Mouse (Mus musculus): Measurements from ENCODE around the gene Mef2b.

The Mef2b gene

DNA sequence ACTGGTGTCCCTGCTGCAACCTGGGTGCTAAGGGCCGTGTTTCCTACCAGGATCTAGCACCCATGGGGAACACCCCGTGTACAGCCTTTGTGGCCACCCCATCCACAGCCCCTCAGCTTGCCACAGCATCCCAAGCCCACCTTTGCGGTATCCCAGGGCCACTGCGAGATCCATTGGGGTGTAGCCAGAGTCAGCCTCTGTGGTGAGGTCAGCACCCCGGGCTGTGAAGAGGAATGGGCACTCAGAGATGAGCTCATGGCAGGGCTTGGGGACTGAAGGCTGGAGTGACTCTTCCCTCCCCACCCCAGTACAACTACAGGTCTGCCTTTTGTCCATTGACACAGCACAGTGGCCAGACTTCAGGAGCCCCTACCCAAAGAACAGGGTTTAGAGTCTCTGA is 5.4 kb upstream of the Mef2b start:
- DNase-seq (ENCODE audit: low read depth, low spot score): no peak

DNA sequence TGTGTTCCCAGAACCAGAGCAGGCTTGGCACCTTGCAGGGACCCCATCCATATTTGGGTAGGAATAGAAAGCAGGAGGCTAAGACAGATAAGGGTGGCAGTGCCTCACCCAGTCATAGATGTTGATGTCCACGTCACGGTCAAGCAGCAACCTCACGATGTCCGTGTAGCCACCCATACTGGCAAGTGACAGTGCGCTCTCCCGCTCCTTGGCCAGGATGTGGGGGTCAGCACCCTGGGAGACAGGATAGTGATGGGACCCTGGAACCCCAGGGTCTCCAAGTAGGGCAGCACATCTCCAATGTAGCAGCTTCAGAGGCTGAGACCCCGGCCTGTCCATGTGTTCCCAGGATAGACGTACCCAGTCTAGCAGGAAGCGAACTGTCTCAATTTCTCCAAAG is 4.6 kb upstream of the Mef2b start:
- DNase-seq (ENCODE audit: low read depth, low spot score): no peak

DNA sequence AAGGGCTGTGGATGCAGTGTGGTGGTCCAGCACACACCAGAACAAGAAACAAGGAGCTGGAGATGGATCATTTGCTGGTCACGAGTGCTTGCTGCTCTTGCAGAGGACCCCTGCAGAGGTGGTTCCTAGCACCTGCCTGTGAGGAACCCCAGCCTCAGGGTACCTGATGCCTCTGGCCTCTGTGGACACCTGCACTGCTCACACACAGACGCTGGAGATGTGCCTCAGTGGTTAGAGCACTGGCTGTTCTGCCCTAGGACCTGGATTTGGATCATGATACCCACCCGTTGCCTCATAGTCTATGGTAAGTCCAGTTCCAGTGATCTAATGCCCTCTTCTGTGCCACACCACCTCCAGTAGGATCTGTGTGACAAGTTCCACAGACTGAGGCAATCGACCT is 2.9 kb upstream of the Mef2b start:
- DNase-seq (ENCODE audit: low read depth, low spot score): no peak

DNA sequence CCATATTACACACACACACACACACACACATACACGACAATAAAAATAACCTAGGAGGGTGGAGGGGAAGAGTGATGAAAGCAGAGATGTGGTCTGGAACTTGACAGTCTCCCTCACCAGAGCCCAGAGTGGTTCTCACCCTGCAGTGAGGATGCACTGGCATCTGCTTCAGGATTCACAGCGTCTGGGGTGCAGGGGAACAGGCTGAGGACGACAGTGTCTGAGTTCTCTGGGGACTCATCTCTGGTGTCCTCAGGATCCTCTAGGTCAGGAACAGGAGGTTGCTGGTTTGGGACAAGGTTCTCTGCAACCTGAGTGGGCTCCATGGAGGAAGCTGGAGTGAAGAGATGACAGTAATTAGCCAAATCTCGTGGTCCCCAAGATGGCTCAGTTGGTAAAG is 1.6 kb upstream of the Mef2b start:
- no peak for DNase-seq (ENCODE audit: low read depth, low spot score)

DNA sequence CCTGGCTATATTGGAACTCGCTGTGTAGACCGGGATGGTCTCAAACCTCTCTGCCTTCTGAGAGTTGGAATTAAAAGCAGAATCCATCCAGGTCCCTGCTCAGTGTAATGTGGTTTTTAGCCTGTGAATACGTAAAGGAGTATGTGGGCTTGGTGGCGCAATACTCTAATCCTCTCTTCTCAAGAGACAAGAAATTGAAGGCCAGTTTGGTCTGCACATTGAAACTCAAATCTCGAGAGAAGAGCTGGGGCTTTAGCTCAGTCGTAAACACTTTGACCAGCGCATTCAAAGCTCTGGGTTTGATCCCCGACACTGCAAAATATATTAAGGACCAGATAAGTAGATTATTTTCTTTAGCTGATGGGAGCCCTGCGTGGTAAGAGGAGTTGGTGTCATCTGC is 470 bp downstream of the Mef2b start:
- no peak for DNase-seq (ENCODE audit: low read depth, low spot score)

DNA sequence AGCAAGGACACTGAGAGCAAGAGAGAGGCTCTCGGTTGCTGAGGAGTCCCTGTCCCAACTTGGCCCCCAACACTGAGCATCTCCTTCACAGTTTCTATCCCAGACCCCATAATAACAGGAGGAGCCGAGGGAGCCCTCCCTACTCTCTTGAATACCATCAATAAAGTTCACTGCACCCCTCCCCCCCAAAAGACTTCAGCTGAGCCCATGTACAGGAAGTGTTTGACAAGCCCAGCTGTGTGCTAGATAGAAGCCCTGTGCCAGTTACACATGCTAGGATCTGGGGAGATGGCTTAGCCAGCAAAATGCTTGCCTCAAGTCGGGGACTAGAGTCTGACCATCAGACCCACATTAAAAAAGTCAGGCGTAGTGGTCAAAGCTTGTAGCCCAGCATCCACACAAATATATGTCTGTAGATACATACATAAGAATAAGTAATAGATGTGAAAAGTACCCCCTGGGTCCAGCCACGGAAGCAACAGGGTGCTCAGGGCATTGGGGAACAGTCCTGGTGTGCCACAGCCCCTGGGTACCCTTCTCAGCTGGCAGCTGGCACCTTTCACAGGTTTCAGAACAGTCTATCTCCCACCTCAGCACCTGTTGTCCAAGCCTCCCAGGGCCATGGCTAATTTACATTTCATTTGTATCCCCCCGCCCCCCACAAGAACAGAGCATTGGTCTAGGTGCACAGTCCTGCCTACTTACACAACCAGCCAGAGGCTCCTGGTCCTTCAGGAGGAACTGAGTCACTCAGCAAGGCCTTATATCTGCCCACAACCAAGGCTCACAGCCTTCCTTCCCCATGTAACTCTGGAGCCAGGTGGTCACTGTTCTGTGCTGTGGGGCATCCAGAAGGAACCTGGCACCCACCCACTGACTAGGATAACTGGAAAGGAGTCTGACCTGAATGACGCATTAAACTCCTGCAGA is 8.4 kb downstream of the Mef2b start:
- no peak for DNase-seq (ENCODE audit: low read depth, low spot score)

DNA sequence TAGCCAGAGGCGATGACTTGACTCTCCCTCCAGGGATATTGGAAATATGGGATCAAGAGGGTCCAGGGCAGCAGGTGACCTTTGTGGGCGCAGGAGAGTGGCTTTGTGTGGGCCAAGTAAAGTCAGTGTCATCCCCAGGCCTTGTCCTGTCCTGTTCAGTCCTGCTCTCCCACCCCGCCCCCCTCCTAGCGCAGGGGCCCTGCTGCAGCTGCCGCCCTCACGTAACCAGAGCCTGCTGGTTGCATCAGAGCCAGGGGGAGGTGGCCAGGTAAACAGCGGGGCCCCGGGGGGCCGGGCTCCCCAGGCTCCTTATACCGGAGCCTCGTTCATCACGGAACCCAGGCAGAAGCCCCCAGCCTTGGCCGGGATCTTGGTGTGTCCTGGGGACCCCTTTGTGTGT is 10.6 kb downstream of the Mef2b start:
- DNase-seq (ENCODE audit: low read depth, low spot score): no peak

DNA sequence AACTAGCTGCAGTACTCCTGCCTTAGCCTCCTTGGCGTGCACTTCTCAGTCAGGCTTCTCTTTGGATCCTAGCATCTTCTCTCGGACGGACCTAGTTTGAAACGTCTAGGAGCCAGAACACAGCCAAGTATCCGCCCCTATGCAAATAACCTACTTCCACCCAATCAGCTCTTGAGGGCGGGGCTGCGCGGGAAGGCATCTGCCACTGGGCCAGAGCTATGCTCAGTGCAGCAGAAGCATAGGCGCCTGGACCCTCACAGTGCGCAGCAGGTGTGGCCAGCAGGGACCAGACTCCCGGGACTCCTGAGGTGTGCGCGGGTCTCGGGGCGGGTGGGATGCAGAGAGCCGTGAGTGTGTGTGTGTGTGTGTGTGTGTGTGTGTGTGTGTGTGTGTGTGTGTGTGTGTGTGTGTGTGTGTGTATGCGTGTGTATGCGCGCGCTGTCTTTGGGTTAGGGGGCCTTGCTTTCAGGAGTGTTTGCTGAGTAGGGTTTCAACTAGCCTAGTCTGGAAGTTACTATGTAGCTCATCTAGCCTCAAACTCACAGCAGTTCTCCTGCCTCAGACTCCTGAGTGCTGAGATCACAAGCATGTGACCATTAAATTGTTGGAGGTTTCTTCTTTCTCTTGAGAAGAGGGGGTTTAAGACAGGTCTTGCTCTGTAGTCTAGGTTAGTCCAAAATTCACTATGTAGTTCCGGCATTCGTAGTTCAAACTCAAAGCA is 13.2 kb downstream of the Mef2b start:
- peak; percentile 86 for DNase-seq (ENCODE audit: low read depth, low spot score)

DNA sequence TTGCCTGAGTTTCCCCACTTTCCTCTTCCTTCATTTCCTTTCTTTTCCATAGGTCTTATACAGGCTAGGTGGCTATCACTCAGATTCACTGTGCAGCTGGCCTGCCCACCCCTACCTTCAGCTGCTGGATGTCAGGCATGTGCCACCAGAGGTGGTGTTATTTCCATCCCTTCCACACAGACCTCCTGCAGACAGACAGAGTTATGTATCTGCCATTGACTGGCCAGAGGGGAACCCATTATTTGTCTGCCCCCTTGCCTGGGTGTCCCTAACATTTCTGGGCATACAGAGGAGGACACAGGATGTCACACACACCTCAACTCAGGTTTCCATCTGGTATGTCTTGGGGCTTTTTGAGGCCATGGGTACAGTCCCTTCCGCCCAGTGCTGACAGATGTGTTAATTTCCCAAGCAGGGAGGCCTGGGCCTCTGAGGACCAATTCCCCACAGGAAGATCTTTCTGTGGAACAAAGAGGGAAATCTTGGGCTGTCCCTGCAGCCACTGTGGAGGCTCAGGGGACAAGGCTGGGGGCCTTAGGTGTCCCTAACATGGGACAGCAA is 17.8 kb downstream of the Mef2b start:
- no peak for DNase-seq (ENCODE audit: low read depth, low spot score)

DNA sequence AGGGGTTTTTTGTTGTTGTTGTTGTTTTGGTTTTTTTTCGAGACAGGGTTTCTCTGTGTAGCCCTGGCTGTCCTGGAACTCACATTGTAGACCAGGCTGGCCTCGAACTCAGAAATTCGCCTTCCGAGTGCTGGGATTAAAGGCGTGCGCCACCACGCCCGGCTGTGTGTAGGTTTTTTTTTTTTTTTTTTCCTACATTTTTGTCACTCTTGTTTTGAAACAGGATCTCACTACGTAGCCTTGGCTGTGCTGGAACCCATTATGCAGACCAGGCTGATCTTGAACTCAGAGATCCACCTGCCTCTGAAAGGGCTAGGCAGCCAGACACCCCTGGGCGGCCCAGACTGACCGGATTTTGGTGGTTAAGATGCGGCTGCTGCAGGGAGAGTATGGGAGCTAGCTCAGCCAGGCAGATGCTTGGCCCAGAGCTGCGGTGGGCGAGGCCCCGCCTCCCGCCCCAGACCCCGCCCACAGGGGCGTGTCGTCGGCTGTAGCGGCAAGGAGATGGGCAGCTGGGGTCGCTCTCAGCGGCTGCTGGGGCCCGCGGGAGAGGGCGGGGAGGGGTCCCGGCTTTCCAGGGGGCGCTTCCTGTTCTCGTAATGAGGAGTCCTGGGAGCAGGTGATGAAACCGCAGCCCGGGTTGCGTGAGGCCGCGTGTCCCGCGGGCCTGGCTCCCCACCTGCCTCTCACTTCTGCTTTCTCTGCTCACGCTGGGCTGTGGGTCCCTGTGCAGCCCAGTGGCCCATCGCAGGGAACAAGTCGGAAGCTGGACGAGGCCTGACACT is 18.8 kb downstream of the Mef2b start:
- peak; percentile 84 for DNase-seq (ENCODE audit: low read depth, low spot score)

DNA sequence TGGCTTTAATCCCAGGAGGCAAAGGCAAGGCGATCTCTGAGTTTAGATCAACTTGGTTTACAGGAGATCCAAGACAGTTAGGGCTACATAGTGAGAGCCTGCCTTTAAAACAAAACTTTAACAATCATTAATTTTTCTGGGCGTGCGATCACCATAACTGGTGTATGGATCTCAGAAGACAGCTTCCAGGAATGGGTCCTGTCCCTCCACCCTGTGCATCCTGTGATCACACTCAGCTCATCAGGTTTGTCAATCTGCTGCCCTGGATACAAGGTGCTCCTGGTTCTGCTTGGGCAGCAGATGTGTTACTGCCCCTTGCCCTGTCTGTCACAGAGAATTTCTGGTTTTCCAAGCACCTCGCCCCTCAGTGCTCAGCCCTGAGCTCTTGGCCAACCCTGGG is 19.7 kb downstream of the Mef2b start:
- no peak for DNase-seq (ENCODE audit: low read depth, low spot score)

DNA sequence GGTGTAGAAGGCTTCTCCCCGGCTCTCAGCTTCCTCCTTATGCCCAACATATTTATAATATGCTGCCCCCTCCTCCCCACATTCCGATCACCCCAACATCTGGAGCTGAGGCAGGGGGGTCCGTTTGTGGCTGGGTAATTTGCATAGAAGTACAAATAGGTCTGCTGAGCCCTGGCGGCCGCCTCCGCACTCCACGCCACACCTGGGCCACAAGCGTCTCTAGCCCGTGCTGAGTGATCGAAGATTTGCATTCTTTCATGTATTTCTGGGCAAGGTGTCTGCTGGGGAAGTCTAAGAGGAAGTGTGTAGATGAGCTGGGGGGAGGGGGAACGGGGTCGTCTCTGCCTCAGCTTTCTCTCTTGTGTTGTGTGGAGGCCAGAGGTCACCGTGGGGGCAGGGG is 20.5 kb downstream of the Mef2b start:
- DNase-seq (ENCODE audit: low read depth, low spot score): no peak

DNA sequence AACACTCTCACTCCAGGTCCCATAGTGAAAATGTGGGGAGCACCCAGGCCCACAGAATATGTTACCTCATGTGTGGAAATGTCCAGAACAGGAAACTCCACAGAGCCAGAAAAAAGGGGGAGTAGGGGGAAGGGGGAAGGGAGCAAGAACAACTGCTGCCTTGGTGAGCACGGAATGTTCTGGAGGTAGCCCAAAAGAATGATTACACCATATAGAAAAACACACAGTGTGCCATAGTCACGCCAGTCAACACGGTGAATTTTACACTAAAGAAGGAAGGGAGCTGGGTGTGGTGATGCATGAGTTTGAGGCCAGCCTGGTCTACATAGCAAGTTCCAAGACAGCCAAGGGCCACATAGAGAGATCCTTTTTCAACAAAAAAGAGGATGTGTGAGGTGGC is 23.8 kb downstream of the Mef2b start:
- DNase-seq (ENCODE audit: low read depth, low spot score): no peak

DNA sequence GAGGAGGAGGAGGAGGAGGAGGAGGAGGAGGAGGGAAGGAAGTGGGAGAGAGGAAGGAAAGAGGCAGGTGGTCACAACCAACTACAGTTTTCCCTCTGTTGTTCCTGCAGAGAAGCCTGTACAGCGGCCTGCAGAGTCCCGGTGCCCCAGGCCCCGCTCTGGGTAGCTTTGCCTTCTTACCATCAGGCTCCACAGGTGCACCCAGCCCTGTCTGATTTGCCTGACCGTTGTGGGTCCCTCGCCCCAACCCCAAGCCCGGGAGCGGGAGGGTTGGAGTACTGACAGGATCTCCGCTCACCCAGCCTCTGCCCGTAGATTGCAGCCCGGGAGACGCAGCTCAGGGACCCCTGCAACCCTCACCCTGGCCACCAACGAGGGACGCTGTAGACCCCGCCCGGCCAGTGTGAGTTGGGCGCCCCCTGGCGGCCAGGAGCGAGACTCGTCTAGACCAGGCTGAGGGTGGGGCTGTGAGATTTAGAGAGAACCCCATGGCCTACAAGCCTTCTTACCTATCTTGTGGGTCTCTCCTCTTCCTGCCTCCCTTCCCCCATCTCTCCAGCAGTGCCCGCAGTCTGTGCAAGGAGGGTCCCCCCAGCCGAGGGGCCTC is 27.1 kb downstream of the Mef2b start:
- DNase-seq (ENCODE audit: low read depth, low spot score): peak; percentile 85

DNA sequence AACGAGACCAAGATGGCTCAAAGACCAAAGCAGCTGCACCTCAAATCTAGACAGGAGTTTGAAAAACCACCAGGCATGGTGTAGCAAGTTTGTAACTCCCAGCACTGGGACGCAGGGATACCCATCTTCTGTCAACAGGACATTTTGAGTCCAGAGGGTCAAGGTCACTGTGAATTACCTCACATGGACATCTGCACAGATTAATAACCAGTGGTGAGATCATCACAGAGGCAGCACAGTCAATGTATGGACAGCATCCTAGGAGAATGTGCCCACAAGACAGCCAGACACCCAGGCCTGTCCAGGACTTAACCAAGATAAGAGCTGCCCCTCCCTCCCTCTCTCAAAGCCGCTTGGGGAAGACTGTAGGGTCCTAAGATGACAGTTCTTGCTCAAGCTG is 30.6 kb downstream of the Mef2b start:
- no peak for DNase-seq (ENCODE audit: low read depth, low spot score)

DNA sequence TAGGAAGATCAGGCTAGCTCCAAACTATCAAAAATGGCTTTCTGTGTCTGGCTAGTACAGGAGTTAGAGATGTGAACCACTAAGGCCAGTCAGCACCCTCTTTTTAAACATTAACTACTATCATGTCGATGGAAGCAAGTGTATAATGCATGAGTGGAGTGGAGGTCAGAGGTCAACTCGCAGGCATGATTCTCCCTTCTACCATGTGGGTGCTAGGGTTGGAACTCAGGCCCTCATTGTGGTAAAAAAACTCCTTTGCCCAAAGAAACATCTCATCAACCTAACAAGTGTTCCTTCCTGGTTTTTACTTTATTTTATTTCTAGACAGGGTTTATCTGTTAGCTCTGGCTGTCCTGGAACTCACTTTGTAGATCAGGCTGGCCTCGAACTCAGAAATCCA is 31.2 kb downstream of the Mef2b start:
- DNase-seq (ENCODE audit: low read depth, low spot score): no peak

DNA sequence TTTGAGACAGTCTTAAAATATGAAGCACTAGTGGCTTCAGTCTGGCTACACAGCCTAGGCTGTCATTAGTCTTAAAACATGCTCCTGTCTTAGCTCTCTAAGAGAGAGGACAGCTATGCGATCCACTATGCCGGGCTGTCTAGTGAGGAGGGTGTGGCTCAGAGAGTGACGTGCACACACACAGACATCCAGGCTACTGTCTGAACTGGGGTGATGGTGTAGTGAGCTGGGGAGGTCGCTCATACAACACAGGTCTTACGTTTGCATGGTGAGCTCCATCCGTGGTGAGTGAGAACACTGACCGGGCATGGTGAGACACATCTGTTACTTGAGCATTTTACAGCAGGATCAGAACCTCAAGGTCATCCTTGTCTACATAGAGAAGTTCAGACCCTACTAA is 31.7 kb downstream of the Mef2b start:
- DNase-seq (ENCODE audit: low read depth, low spot score): no peak

DNA sequence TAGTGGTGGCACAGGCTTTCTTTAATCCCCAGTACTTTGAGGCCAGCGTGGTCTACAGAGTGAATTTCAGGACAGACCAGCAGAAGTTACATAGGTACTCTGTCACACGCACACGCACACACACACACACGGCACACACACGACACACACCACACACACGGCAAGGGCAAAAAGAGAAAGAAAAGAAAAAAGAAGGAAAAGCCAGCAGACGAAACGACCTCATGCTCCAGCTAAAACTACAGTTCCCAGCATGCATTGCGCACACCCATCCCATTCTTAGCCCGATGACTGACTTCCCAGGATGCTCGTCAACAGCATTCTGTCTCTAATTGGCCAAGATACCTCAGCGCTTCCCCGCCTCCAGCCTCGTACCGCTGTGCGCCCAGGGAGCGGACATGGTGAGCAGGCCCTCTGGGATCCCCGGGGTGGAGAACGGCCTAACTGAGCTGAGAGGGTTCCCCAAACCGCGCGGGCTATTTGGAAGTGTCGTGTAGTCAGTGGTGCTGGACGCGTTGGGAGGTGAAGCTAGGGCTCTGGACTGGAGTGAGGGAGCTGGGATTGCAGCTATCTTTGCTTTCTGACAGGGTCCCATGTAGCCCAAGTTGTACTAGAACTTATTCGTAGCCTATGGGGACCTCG is 32.7 kb downstream of the Mef2b start, which contains the start of gene Tmem161a:
Gene Tmem161a (plus strand): TSS at position 314 of the 639 bp plus-strand sequence.
- peak; percentile 94 for DNase-seq (ENCODE audit: low read depth, low spot score)

DNA sequence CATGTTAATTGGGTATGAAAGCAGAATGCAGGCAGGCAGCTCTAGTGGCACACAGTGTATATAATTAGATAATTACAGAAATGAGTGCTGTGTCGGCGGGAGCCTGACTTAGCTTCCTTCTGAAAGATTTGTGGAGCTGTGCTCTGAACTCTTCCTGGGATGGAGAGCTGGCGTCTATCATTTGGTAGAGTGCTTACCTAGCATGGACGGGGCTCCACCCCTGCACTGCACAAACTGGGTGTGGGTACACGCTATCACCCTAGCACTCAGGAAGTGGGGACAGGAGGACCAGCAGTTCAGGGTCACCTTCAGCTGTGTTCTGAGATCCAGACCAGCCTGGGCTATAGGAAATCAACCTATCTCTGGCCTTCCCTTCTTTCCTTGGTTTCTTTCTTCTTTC is 33.8 kb downstream of the Mef2b start:
- no peak for DNase-seq (ENCODE audit: low read depth, low spot score)

DNA sequence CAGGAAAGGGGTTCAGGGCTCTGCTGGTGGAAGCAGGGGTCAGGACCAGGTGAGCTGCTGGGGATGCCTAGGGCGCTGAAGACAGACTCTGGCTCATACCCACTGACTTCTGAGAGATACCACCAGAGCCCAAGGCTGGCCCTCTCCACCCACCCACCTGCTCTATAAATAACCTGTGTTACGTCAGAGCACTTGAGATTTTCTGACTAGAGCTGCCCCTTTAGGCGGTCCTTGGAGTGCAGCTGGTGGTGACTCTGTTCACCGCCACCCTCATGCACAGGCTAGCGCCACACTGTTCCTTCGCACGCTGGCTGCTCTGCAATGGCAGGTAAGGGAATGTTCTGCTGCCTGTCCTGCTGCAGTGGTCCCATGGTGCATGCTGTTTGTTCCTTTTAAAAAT is 34.6 kb downstream of the Mef2b start:
- no peak for DNase-seq (ENCODE audit: low read depth, low spot score)

DNA sequence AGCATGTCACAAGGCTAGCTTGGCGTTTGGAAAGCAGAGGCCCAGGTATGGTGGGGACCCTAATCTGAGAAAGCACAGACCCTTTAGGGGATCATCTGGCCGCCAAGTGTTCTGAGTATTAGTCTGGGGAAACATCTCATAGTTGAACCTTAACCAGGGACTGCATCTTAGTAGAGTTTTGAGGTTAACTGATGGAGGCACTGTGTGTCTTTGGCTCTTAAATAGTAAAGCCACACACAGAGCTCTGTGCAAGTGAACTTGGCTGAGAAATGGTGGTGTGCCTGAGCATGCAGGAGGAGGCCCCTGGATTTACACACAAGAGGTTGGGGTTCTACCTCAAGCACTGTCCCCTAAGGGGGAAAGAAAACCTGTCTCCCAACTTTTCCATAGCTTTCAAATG is 38.7 kb downstream of the Mef2b start:
- no peak for DNase-seq (ENCODE audit: low read depth, low spot score)
